Mouse (Mus musculus) brown adipose tissue, adult 24 weeks (tissue): Measurements from ENCODE around the gene Txnrd2. TPM values are rescaled to one million over a fixed set of nuclear protein-coding genes. Genes with fewer than 3 reads are reported as not detected.

Experiments used
- H3K27ac ChIP-seq: fragments of 200-500 bp; replicated peaks from 2 replicates; pipeline ENCODE4 v1.5.1; 2012; ENCODE audit warnings: low read depth, mild to moderate bottlenecking, low read length
- H3K4me1 ChIP-seq: fragments of 200-500 bp; 2 replicates; pipeline ENCODE4 v1.6.1; 2012; ENCODE audit warnings: low read length, mixed read lengths; ENCODE audit not compliant: control insufficient read depth, insufficient read depth, insufficient read length
- H3K4me3 ChIP-seq: fragments of 200-500 bp; 2 replicates; pipeline ENCODE4 v1.5.1; 2012; ENCODE audit warnings: low read depth, mild to moderate bottlenecking, low read length, moderate library complexity; ENCODE audit not compliant: insufficient read depth
- polyA plus RNA-seq: library from polyadenylated mRNA; stranded (reverse); fragments of >200 nt; gene quantifications from 2 replicates; pipeline ENCODE4 v1.2.4, GENCODE M21; 2012; ENCODE audit not compliant: missing spikeins, insufficient read depth, insufficient read length

Gene Txnrd2
- polyA plus RNA-seq, 1 experiment, result 77.6 TPM

DNA sequence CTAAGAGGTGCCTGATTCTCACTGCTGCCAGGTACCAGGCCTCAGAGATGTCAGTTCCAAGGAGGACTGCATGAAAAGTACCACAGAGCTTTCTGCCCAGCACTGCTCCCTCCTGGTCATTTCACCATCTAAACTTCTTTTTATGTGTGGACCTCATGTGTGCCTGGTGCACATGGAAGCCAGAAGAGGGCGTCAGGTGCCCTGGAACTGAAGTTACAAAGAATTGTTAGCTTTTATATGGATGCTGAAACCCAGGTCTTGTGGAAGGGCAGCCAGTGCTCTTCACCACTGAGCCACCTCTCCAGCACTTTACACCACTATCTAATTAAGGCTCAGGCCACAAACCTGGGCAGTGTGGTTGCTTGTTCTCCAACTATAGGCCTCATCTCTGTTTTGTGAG, 44.6 kb downstream of the Txnrd2 start:
- H3K4me3 ChIP-seq, result no peak overlapping the region
- H3K4me1 ChIP-seq, result no peaks in the 10 kb centered on the region
- no peak overlapping the region for H3K27ac ChIP-seq

DNA sequence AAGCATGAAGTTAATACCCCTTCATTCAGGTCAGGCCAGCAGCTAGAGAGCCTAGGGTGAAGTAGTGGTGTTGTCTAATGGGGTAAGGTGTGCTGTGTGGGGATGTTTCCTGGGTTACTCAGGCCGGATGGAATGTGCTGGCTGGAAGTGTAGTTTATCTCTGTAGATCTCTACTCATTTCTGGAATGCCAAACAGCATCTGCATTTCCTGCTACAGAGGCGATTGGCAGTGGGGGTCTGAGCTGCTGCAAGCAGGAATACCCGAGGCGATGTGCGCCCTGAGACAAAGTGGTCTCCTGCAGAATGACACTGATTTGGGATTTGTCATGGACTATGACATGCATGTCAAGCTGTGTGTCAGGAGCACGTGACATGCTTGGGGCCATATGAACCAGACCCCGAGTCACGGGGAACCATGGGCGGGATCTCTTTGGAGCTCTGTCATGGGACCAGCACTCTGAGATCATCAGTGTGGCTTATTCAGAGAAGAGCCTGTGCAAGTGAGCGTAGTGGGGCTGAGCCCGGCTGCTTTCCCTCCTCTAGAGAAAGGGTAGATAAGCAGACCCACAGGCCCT, 45.3 kb downstream of the Txnrd2 start:
- H3K27ac ChIP-seq, result no peak overlapping the region
- H3K4me3 ChIP-seq, result no peak overlapping the region
- no peaks in the 10 kb centered on the region for H3K4me1 ChIP-seq

DNA sequence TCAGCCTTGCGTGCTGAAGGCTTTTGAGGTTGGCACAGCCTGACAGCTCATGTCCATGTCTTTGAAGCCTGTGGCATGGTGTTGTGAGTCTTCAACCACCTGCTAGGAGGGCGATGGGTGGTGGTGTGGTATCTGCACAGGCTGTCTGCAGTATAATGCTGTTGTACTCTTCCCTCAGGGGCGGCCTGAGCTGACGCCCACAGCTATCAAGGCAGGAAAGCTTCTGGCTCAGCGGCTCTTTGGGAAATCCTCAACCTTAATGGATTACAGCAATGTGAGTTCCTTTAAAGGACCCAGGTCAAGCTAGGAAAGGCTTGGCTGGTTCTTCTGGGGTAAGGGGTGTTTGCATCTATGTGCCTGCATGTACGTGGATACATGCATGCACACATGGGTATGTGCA, 45.8 kb downstream of the Txnrd2 start:
- Histone ChIP-seq H3K27ac (no peak overlapping the region), H3K4me3 (no peak overlapping the region), H3K4me1 (no peaks in the 10 kb centered on the region)

- H3K4me3 ChIP-seq, result no peak overlapping the region
- no peak overlapping the region for H3K27ac ChIP-seq
These were observed 46.2 kb downstream of the Txnrd2 start for GRCm38 (mm10) chr16:18472416-18472815.

DNA sequence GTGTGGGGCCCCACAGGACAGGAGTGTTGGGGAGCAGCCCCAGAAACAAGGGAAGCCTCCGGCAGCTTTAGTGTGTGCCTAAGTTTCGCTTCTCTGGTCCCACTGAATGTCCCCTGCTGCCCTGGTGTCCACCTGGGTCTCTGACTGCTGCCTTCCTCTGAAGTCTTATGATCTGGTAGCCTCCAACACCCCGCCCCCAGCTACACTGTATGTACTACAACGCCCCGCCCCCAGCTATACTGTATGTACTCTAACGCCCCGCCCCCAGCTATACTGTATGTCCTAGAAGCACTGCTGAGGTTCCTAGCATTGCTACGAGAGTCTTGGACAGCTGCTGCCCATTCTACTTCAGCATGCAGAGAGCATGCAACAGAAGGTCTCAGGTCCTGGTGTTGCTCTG, 46.8 kb downstream of the Txnrd2 start:
- Histone ChIP-seq H3K4me3 (no peak overlapping the region), H3K27ac (no peak overlapping the region), H3K4me1 (no peaks in the 10 kb centered on the region)

More at GRCm38 (mm10) chr16:18472416-18472815, 46.2 kb downstream of the Txnrd2 start:
- H3K4me1 ChIP-seq, result no peaks in the 10 kb centered on the region

GRCm38 (mm10) chr16:18474021-18474420, 47.8 kb downstream of the Txnrd2 start:
- Histone ChIP-seq H3K27ac (no peak overlapping the region), H3K4me3 (no peak overlapping the region), H3K4me1 (no peaks in the 10 kb centered on the region)

DNA sequence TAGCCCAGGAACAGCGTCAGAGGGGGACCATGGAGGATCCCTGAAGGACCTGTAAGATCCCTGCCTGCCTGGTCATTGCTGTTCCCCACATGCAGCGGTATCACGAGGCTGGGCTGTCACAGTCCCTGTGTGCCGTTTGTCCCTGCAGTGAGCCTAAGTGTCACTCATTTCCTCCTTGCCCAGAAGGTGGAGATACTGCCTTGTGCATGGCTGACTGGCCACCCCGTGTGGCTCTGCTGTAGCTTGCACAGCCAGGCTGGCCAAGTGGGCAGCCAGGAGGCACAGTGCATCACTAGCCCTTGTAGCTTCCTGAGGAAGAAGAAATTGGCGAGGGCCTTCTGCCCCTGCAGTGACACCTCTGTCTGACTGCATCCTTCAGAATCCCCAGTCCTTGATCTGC, 51.8 kb downstream of the Txnrd2 start:
- Histone ChIP-seq H3K27ac (no peak overlapping the region), H3K4me3 (no peak overlapping the region), H3K4me1 (no peaks in the 10 kb centered on the region)

GRCm38 (mm10) chr16:18479667-18480066, 53.5 kb downstream of the Txnrd2 start:
- Histone ChIP-seq H3K4me3 (no peak overlapping the region), H3K27ac (no peak overlapping the region), H3K4me1 (no peaks in the 10 kb centered on the region)

- H3K27ac ChIP-seq, result no peak overlapping the region
- H3K4me3 ChIP-seq, result no peak overlapping the region
- no peaks in the 10 kb centered on the region for H3K4me1 ChIP-seq
These were observed 54.8 kb downstream of the Txnrd2 start for GRCm38 (mm10) chr16:18480933-18481485.

DNA sequence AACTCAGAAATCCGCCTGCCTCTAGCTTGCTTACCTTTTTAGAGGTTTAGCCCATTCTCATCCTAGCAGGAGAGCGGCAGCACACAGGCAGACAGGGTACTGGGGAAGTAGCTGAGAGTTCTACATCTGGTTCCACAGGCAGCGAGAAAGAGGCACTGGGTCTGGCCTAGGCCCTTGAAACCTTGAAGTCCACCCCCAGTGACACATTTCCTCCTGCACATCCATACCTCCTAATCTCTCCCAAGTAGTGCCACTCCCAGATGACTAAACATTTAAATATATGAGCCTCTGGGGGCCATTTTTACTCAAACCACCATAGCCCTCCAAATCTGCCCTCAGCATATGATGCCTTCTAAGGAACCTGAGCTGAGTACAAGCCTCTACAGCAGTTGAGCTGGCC, 56.2 kb downstream of the Txnrd2 start:
- no peak overlapping the region for H3K27ac ChIP-seq
- H3K4me3 ChIP-seq, result no peak overlapping the region
- no peaks in the 10 kb centered on the region for H3K4me1 ChIP-seq

DNA sequence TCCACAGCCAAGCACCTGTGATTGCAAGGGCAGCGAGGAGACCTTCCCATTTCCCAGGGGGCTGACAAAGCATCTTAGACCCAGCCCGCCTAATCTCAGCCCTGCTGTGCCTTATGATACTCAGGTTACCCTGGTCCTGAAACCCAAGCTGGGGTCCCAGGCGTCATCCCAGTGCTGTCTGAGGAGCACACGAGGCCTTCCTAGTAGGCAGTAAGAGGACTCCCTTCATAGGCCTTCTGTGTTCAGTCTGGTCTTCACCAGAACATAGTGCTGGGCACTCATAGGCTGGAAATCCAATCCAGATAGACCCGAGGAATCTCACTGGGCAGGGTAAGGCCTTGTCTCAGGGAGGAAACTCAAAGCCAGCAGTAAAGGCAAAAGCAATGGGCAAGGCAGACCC, 57.7 kb downstream of the Txnrd2 start:
- H3K4me1 ChIP-seq, result no peaks in the 10 kb centered on the region
- no peak overlapping the region for H3K27ac ChIP-seq
- H3K4me3 ChIP-seq, result no peak overlapping the region

DNA sequence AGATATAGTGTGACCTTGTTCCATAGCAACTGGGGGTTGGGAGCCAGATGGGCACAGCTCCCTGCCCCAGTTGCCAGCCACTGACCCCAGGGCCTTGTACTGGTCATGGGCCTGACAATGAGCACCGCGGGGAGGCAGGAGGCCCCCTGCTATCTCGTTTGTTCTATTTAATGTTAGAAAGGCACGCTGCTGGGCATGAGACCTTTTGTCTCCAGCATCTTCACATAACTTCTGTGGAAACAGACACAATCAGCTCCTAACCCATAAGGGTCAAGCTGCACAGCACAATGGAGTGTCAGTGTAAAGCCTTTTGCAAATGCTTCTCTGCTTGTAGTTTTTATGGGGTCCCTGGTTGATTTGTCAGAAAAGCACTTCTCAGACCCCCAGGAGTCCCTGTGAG, 58.2 kb downstream of the Txnrd2 start:
- no peak overlapping the region for H3K4me3 ChIP-seq
- no peaks in the 10 kb centered on the region for H3K4me1 ChIP-seq
- H3K27ac ChIP-seq, result no peak overlapping the region

DNA sequence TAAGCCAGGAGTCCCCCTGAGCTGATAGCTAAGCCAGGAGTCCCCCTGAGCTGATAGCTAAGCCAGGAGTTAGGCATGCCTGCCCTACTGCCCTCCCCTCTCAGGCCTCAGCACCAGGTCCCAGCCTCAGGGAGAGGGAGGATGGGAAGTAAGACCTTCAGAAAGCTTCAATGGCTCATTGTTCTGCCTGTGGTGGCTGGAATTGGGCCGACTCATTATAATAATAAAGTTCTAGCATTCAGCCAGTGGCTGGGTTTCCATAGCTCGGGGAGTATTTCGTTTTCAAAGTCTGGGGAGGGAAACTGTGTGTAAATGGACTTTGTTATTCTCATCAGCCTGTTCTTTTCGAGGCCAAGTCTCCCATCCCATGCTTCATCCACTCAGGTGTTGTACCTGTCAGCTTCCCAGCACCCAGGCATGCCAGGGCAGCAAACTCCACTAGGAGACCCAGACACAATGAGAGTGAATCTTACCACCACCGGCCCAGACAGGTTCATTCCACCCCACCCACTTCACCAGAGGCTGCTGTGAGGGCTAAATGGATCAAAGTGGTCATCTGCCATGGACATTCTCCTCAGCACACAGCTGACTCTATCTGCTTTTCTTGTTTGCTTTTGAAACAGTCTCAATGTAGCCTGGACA, 58.7 kb downstream of the Txnrd2 start:
- Histone ChIP-seq H3K27ac (no peak overlapping the region), H3K4me1 (no peaks in the 10 kb centered on the region), H3K4me3 (no peak overlapping the region)

DNA sequence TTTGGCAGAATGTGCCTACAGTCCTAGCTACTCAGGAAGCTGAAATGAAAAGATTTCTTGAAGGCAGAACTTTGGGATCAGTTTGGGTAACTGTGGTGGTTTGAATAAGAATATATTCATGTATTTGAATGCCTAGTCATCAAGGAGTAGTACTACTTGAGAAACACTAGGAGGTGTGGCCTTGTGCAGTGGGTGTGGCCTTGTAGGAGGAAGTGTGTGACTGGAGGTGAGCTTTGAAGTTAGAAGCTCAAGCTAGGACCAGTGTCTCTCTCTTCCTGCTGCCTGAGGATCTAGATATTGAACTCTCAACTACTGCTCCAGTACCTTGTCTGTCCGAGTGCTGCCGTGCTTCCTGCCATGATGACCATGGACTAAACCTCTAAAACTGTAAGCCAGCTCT, 59.9 kb downstream of the Txnrd2 start:
- Histone ChIP-seq H3K4me3 (no peak overlapping the region), H3K27ac (no peak overlapping the region), H3K4me1 (no peaks in the 10 kb centered on the region)

GRCm38 (mm10) chr16:18490281-18490680, 64.1 kb downstream of the Txnrd2 start:
- no peaks in the 10 kb centered on the region for H3K4me1 ChIP-seq
- H3K27ac ChIP-seq, result no peak overlapping the region
- H3K4me3 ChIP-seq, result no peak overlapping the region

GRCm38 (mm10) chr16:18490894-18491293, 64.7 kb downstream of the Txnrd2 start:
- Histone ChIP-seq H3K4me3 (no peak overlapping the region), H3K4me1 (no peaks in the 10 kb centered on the region), H3K27ac (no peak overlapping the region)
